8 mouse cellular contexts compared by ENCODE assay signal in genomic region chrX:152818996-152819395, GRCm38 (mm10). TPM values are rescaled to one million over a fixed set of nuclear protein-coding genes. Genes with fewer than 3 reads are reported as not detected.
DNase-seq lines count a peak whose midpoint lies in the region; ATAC-seq and TF ChIP-seq lines count a peak whose summit lies in the region.
"Had no signal": no experiment of that assay in that cellular context is flagged by ENCODE, and none has a peak within 500 bp of the region (broad histone marks: within the 10 kb centered on the region; RNA-seq: fewer than 3 reads in every experiment).

No protein-coding gene starts in this region.

- intact Hi-C loops in heart, postnatal 10 days (cut with DNase I), result loop anchor here (1.0 to 2.0 kb wide), 2 partner anchors 114 to 200 kb away; no protein-coding TSS in a partner anchor

- TF ChIP-seq CTCF in lung, adult 2 months (IDR thresholded peaks at IDR 0.05; ENCODE audit: insufficient read depth, low read length), result peak; percentile 38; the same call in 1 of the 2 replicates

- peak; percentile 5 to 36 for DNase-seq in heart, postnatal 10 days
- DNase-seq in lung, adult 2 months, result no peak
- no peak for DNase-seq in lung, postnatal 14 days
- peak; percentile 32 for DNase-seq in embryo, embryonic 10.5 days (ENCODE audit: low spot score)
- DNase-seq in skeletal muscle tissue, adult 2 months (ENCODE audit: low read depth, low spot score), result peak; percentile 0
- DNase-seq in testis, postnatal 10 days (ENCODE audit: low spot score), result no peak
- DNase-seq: cerebellum, adult 9-10 months had no signal

- H3K4me3 ChIP-seq in heart, embryonic 11.5 days (ENCODE audit: low read depth, low read length), result no peak overlapping the region
- H3K4me3 ChIP-seq in lung, adult 2 months (replicated peaks; ENCODE audit: extremely low read depth, low read depth, low read length), result no peak overlapping the region

- no peak for ATAC-seq in heart, embryonic 11.5 days (replicated peaks; ENCODE audit: insufficient number of reproducible peaks, low FRiP score, low TSS enrichment)

- no peak for TF ChIP-seq POLR2A in lung, adult 2 months (IDR thresholded peaks at IDR 0.05; ENCODE audit: borderline replicate concordance, extremely low read depth, low read depth, low read length)

- H3K27ac ChIP-seq in heart, embryonic 11.5 days (ENCODE audit: low read depth, low read length), result no peak overlapping the region

- no peaks in the 10 kb centered on the region for H3K4me1 ChIP-seq in heart, embryonic 11.5 days (ENCODE audit: control insufficient read depth, insufficient read depth, low read length)
- no peaks in the 10 kb centered on the region for H3K4me1 ChIP-seq in lung, adult 2 months (ENCODE audit: control insufficient read depth, insufficient read depth, low read length)

- H3K4me2 ChIP-seq in heart, embryonic 11.5 days, result no peak overlapping the region

- no peaks in the 10 kb centered on the region for H3K9me3 ChIP-seq in heart, embryonic 11.5 days (replicated peaks; ENCODE audit: control insufficient read depth, low read length)

- no peaks in the 10 kb centered on the region for H3K27me3 ChIP-seq in heart, embryonic 11.5 days (ENCODE audit: control insufficient read depth, insufficient read depth, low read length)

- no peak overlapping the region for H3K9ac ChIP-seq in heart, embryonic 11.5 days (ENCODE audit: low read depth, low read length)

- no peaks in the 10 kb centered on the region for H3K36me3 ChIP-seq in heart, embryonic 11.5 days (ENCODE audit: control insufficient read depth, insufficient read depth, low read length)

RNA-seq across cellular contexts. Expression of gene Gpr143, which starts 37.3 kb away (rescaled TPM):
- not detected for total RNA-seq in heart, postnatal 10 days (2021)
- 0.19 TPM in 1 of 2 replicates, not detected in the other for polyA plus RNA-seq in heart, embryonic 11.5 days (2014; fragmentation: Nextera tagmentation; extraction: Ambion mirVana)
- 0.35 and 0.51 TPM in 2 replicates for polyA plus RNA-seq in lung, adult 2 months (2012; rRNA removed)

RNA-seq across cellular contexts. Expression of gene Shroom2, which starts 49.7 kb away (rescaled TPM):
- total RNA-seq in heart, postnatal 10 days (2021), result 10 to 100 TPM in 1 of 2 experiments, 1 to 10 TPM in 1; 8.7 to 10.7 TPM
- 5.8 and 7.3 TPM in 2 replicates for polyA plus RNA-seq in heart, embryonic 11.5 days (2014; fragmentation: Nextera tagmentation; extraction: Ambion mirVana)
- 4.8 and 5.2 TPM in 2 replicates for polyA plus RNA-seq in lung, adult 2 months (2012; rRNA removed)

Comparison
In these comparisons a context has a peak if more than half of its experiments do, and no peak if none do; other contexts are left out.
1. DNase-seq: peak in heart, postnatal 10 days (2 of 2), embryo, embryonic 10.5 days (single experiment) and skeletal muscle tissue, adult 2 months (single experiment); none in lung, adult 2 months (single experiment), lung, postnatal 14 days (single experiment) and testis, postnatal 10 days (single experiment).